Mouse (Mus musculus) erythroblast, embryonic 14.5 days (primary cell): ENCODE results near the gene Obscn. TPM values are rescaled to one million over a fixed set of nuclear protein-coding genes. Genes with fewer than 3 reads are reported as not detected.
A peak's percentile ranks its signal among the peaks of the same experiment; 100 is the strongest.

Source experiments
- H3K27me3 ChIP-seq: 2 replicates; pipeline ENCODE4 v1.6.1; 2012; ENCODE audit warnings: inconsistent platforms; ENCODE audit not compliant: control insufficient read depth
- H3K36me3 ChIP-seq: 2 replicates; pipeline ENCODE4 v1.6.1; 2012; ENCODE audit warnings: mild to moderate bottlenecking, inconsistent platforms; ENCODE audit not compliant: control insufficient read depth
- H3K4me1 ChIP-seq: 2 replicates; pipeline ENCODE4 v1.6.1; 2012; ENCODE audit warnings: inconsistent platforms; ENCODE audit not compliant: control insufficient read depth
- H3K4me3 ChIP-seq: replicated peaks from 2 replicates; pipeline ENCODE3; 2012; ENCODE audit warnings: moderate library complexity, mild to moderate bottlenecking, inconsistent platforms
- H3K9me3 ChIP-seq: 2 replicates; pipeline ENCODE4 v1.6.1; 2012; ENCODE audit warnings: low read length, inconsistent platforms, mixed read lengths; ENCODE audit not compliant: control insufficient read depth
- GATA1 ChIP-seq: IDR thresholded peaks from 2 replicates; pipeline ENCODE4 v1.6.1; 2012; ENCODE audit warnings: low read length, inconsistent platforms, mixed read lengths
- TAL1 ChIP-seq: IDR thresholded peaks from 3 replicates; pipeline ENCODE4 v1.6.1; 2012; ENCODE audit warnings: low read length, inconsistent platforms, mixed read lengths
- polyA plus RNA-seq: library from polyadenylated mRNA; stranded (reverse); fragments of >175 nt; gene quantifications from 2 replicates; pipeline ENCODE4 v1.2.3, GENCODE M21; 2012

Obscn gene
- polyA plus RNA-seq, 1 experiment = 0.01 TPM

DNA sequence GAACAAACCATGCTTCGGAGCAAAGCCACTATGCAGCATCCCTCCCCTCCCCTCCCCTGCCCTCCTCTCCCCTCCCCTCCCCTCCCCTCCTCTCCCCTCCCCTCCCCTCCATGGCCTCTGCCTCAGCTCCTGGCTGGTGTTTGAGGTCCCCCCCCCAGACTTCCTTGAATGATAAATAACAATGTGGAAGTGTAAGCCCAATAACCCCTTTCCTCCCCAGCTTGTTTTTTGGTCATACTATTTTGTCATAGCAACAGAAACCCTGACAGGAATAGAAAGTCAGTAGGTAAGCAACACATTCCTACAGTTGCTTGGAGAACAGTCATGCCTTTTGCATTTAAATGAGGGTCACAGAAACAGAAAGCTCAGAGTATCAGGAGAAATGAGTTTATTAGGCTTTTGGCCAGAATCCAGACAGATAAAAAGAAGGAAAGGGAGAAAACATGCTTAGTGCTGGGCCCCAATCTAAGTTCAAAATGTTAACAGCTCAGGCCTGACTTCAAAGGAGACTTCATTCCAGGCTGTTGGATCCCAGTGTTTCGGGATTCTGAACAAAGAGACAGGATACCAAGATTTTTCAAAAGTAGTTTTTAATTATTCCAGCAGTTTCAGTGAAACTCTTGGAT lies 29.5 kb upstream of the Obscn start:
- Histone ChIP-seq H3K4me3 (no peak overlapping the region), H3K36me3 (peaks cover 20% of the 10 kb centered on the region), H3K4me1 (peaks cover 87% of the 10 kb centered on the region), H3K27me3 (no peaks in the 10 kb centered on the region), H3K9me3 (no peaks in the 10 kb centered on the region)
- no peak for TF ChIP-seq TAL1
- no peak for TF ChIP-seq GATA1

DNA sequence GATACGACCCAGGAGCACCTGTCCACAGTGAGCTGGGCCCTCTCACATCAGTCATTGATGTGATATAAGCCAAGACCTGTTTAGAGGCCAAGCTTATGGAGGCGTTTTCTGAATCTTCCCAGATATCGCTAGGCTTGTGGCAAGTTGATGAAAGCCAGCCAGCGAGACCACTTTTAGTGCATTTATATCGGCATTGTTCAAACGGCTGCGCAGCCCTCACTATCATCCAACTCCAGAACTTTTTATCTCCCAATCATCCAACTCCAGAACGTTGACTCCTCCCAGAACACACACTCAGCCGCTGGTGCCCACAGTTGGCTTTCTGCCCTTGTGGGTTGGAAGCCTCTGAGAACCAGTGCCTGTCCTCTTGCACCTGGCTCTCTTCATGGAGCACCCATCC lies 28.2 kb upstream of the Obscn start:
- peaks cover 90% of the 10 kb centered on the region for H3K4me1 ChIP-seq
- TF ChIP-seq TAL1 = peak; percentile 82
- peak; percentile 93 for TF ChIP-seq GATA1

GRCm38 (mm10) chr11:59163255-59164236 lies 27.3 kb upstream of the Obscn start, which contains the start of gene Iba57:
Gene Iba57 (minus strand): TSS chr11:59163739.
- Histone ChIP-seq H3K4me1 (peaks cover 84% of the 10 kb centered on the region), H3K4me3 (peak within 1 kb of the TSS; percentile 77), H3K36me3 (peaks cover 42% of the 10 kb centered on the region), H3K9me3 (no peaks in the 10 kb centered on the region), H3K27me3 (no peaks in the 10 kb centered on the region)
- TF ChIP-seq TAL1 (no peak), GATA1 (peak; percentile 22; the same call in 1 of the 2 replicates)

More for the DNA sequence above, 28.2 kb upstream of the Obscn start:
- peaks cover 34% of the 10 kb centered on the region for H3K36me3 ChIP-seq
- H3K9me3 ChIP-seq = no peaks in the 10 kb centered on the region
- no peaks in the 10 kb centered on the region for H3K27me3 ChIP-seq
- H3K4me3 ChIP-seq = peak overlapping the region; percentile 77

DNA sequence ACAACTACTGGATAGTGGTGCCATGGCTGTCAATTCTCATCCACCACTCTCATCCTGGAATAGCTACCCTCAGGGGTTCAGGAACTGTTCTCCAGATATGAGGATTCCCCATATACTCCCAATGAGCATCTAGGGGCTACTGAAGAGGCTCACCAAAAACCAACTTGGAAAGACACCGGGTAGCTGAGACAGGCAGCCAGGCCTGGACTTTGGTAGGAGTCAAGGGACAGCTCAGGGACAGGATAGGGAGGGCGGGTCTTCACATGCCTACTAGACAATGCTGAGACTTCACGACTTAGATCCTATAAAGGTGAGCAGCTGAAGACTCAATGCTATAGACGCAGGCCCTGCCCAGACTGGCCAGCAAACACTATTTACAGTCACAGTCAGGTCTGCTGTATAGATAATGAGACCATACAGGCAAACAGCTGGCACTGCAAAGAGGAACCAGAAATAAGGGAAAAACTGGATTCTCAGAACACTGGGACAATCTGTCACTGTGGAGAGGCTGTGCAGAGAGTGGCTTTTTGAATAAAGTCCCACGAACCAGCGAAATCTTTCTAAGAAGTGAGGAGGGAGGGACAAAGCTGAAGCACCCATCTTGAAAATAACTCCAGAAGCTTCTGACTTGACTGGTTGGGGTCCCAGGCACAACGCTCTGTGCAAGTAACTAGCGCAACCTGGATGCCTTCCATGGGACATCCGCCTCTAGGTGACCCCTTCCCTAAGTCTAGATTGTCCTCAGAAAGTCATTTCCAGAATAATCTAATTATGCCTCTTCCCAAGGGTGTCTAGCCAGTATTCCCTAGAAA lies 26.4 kb upstream of the Obscn start:
- H3K4me1 ChIP-seq = peaks cover 75% of the 10 kb centered on the region
- peaks cover 51% of the 10 kb centered on the region for H3K36me3 ChIP-seq
- peak overlapping the region; percentile 77 for H3K4me3 ChIP-seq
- H3K27me3 ChIP-seq = no peaks in the 10 kb centered on the region
- TF ChIP-seq GATA1 (no peak), TAL1 (no peak)
- no peaks in the 10 kb centered on the region for H3K9me3 ChIP-seq

DNA sequence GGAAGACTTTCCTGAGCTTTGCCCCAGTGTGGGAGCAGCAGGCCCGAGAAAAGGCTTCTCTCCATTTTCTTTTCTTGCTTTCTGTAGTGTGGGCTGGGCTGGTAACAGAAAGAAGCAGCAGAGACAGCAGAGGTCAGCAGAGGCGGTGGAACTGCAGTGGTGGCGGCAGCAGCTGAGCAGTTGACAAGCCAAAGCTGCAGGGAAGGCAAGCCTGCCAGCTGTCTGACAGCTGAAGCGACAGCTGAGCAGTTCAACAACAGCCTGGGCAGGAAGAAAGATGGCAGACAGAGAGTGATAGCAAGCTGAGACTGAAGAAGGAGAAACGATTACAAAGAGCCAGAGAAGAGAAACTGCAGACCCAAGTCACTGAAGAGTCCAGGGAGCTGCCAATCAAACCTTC lies 25.2 kb upstream of the Obscn start:
- H3K27me3 ChIP-seq = no peaks in the 10 kb centered on the region
- no peak for TF ChIP-seq TAL1
- TF ChIP-seq GATA1 = no peak
- no peaks in the 10 kb centered on the region for H3K9me3 ChIP-seq
- peaks cover 63% of the 10 kb centered on the region for H3K36me3 ChIP-seq
- H3K4me1 ChIP-seq = peaks cover 64% of the 10 kb centered on the region
- H3K4me3 ChIP-seq = peak overlapping the region; percentile 4

- H3K9me3 ChIP-seq = no peaks in the 10 kb centered on the region
- no peak for TF ChIP-seq GATA1
- TF ChIP-seq TAL1 = no peak
- peaks cover 56% of the 10 kb centered on the region for H3K4me1 ChIP-seq
- peaks cover 79% of the 10 kb centered on the region for H3K36me3 ChIP-seq
- H3K27me3 ChIP-seq = no peaks in the 10 kb centered on the region
- no peak overlapping the region for H3K4me3 ChIP-seq
These were observed 23.4 kb upstream of the Obscn start for GRCm38 (mm10) chr11:59159558-59159957.

DNA sequence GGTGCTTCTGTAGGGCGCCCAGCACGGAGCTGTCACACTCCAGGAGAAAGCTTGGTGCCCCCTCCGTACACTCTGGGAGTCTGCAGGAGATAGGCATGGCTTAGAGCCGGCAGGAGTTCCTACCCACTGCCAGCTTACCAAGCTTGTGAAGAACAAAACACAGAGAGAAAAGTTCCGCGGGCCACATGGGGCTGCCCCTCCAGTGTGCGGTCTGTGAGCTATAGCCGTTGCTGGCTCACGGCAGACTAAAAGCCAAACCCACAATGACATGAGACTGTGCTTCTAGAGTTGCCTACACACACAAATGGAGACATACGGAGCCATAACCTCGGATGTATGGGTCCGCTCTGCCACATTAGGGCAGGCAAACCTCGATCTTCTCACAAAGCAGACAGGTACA lies 22.9 kb upstream of the Obscn start:
- Histone ChIP-seq H3K9me3 (no peaks in the 10 kb centered on the region), H3K4me3 (no peak overlapping the region), H3K27me3 (no peaks in the 10 kb centered on the region), H3K36me3 (peaks cover 83% of the 10 kb centered on the region), H3K4me1 (peaks cover 52% of the 10 kb centered on the region)
- no peak for TF ChIP-seq GATA1

DNA sequence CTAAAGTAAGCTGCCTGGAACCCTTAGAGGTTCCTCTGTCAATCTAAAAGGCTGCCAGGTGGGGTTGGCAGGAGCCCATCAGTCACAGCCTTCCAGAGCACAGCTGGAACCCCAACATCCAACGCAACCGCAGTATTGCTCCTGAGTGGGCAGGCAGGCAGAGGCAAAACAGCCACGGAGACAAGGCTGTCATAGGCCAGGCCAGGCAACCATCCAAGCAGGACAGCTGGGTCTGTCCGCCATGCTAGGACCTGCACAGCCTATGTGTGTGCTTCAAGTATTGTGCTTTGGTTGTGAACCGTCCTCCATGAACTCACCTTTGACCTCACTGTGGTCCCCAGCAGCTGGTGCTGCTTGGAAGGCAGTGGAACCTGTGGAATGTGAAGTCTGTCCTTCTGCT lies 19.7 kb upstream of the Obscn start:
- TF ChIP-seq TAL1 (no peak), GATA1 (no peak)

More for the DNA sequence above, 19.7 kb upstream of the Obscn start:
- Histone ChIP-seq H3K4me1 (peaks cover 27% of the 10 kb centered on the region), H3K4me3 (no peak overlapping the region), H3K36me3 (peaks cover 65% of the 10 kb centered on the region), H3K27me3 (no peaks in the 10 kb centered on the region), H3K9me3 (no peaks in the 10 kb centered on the region)
